Mouse (Mus musculus) kidney, adult 2 months (tissue): ENCODE results near the gene Tada3. TPM values are rescaled to one million over a fixed set of nuclear protein-coding genes. Genes with fewer than 3 reads are reported as not detected.

Experiments
- DNase-seq: peaks from one replicate; pipeline ENCODE4 v3.0.0; 2021
- H3K27ac ChIP-seq: fragments of 200-500 bp; 2 replicates; pipeline ENCODE4 v1.5.1; 2012; ENCODE audit warnings: low read depth, low read length, control low read depth, inconsistent platforms; ENCODE audit not compliant: insufficient read depth
- H3K27me3 ChIP-seq: fragments of 200-500 bp; replicated peaks from 2 replicates; pipeline ENCODE4 v1.6.1; 2012; ENCODE audit warnings: mild to moderate bottlenecking, moderate library complexity, low read length, inconsistent platforms; ENCODE audit not compliant: control insufficient read depth, insufficient read depth
- H3K36me3 ChIP-seq: fragments of 200-500 bp; 2 replicates; pipeline ENCODE4 v1.6.1; 2012; ENCODE audit warnings: mild to moderate bottlenecking, moderate library complexity, low read length, inconsistent platforms; ENCODE audit not compliant: control insufficient read depth, insufficient read depth
- H3K4me1 ChIP-seq: fragments of 200-500 bp; 2 replicates; pipeline ENCODE4 v1.6.1; 2011; ENCODE audit warnings: low read length; ENCODE audit not compliant: control insufficient read depth, insufficient read depth
- H3K4me3 ChIP-seq: fragments of 200-500 bp; 2 replicates; pipeline ENCODE4 v1.5.1; 2011; ENCODE audit warnings: mild to moderate bottlenecking, low read depth, low read length, control low read depth; ENCODE audit not compliant: insufficient read depth
- CTCF ChIP-seq: fragments of 200-500 bp; conservative IDR thresholded peaks from 2 replicates; pipeline ENCODE4 v1.5.1; 2011; ENCODE audit warnings: low read depth, mild to moderate bottlenecking, control low read depth, low read length, moderate library complexity, mixed read lengths; ENCODE audit not compliant: insufficient read depth, insufficient read length
- POLR2A ChIP-seq: fragments of 200-500 bp; IDR thresholded peaks from one replicate; pipeline ENCODE4 v1.6.1; 2011; ENCODE audit warnings: low read depth, low read length, control low read depth
- WGBS: fragments of 180-500 bp; shearing (Covaris S2); methylation state at CpG from one replicate; pipeline ENCODE4 v1.1.7; 2018; 5-methylcytosine and 5-hydroxymethylcytosine counted together
- polyA plus RNA-seq: library from polyadenylated mRNA; depleted of rRNA; stranded (reverse); fragments of >200 nt; gene quantifications from 2 replicates; pipeline ENCODE4 v1.2.3, GENCODE M21; 2012

Gene Tada3
- polyA plus RNA-seq, 1 experiment: 23.5 TPM

DNA sequence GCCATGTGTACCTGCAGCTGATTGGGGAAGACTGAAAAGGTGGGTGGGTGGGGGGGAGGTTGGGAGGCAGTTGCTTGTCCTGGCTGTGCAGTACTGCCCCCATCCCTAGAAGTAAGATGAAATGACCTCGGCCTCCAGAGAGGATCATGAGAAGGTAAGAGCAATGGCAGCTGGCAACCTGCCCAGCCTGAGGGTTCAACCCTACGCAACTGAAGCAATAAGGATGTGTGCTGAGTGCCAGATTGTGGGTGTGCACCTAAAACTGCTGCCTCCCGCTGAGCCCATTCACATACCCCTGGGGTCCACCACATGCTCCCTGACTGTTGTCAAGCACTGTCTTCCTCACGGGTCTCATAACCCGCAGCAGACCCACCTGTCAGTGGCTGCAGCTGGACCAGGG is 38.7 kb upstream of the Tada3 start:
- no peak for DNase-seq
- Histone ChIP-seq H3K4me1 (peaks cover 15% of the 10 kb centered on the region; the same call in 1 of the 2 replicates), H3K36me3 (no peaks in the 10 kb centered on the region), H3K27me3 (no peaks in the 10 kb centered on the region), H3K27ac (no peak overlapping the region), H3K4me3 (no peak overlapping the region)
- WGBS: 56% methylated on average over 5 of the region's 5 CpGs
- TF ChIP-seq CTCF: no peak
- TF ChIP-seq POLR2A: no peak

DNA sequence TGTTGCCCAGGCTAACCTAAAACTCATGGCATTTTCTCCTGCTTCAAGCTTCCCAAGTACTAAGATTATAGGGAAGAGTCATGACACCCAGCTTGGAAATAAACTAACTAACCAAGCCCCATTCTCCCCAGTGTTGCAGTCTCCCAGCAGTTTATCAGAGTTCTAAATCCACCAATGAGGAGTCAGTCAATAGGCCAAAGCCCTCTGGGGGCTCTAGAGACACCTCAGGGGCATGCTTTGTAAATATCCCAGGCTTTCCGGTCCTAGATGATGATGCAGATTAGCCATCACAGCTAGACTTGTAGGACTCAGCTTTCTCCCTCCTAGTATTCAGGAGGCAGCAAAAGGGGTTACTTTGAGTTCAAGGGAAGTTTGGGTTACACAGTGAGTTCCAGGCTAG is 32.3 kb upstream of the Tada3 start:
- H3K4me1 ChIP-seq: no peaks in the 10 kb centered on the region
- H3K4me3 ChIP-seq: no peak overlapping the region
- DNase-seq: no peak
- H3K36me3 ChIP-seq: no peaks in the 10 kb centered on the region
- TF ChIP-seq POLR2A: no peak
- no peak for TF ChIP-seq CTCF
- no peaks in the 10 kb centered on the region for H3K27me3 ChIP-seq
- 89% methylated on average over 1 of the region's 1 CpGs for WGBS
- no peak overlapping the region for H3K27ac ChIP-seq

DNA sequence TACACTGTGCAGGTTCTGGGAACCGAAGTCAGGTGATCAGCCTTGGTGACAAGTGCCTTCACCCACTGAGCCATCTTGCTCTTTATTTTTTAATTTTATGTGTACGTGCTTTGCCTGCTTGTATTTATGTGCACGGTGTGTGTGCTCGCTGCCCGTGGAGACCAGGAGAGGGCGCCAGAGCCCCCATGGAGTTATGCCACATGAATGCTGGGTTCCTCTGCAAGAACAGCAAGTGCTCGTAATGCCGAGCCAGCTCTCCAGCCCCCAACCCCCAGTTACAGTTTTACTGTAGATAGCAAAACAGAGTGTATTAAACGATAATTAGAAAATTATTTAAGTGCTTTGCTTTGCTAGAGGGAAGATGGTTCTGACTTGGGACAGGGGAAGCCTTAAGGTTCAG is 29.0 kb upstream of the Tada3 start:
- TF ChIP-seq POLR2A: no peak
- TF ChIP-seq CTCF: peak; percentile 46; the same call in 1 of the 2 replicates
- peak; percentile 35 for DNase-seq
- Histone ChIP-seq H3K36me3 (no peaks in the 10 kb centered on the region), H3K27me3 (no peaks in the 10 kb centered on the region), H3K4me3 (no peak overlapping the region), H3K4me1 (peaks cover 8% of the 10 kb centered on the region; the same call in 1 of the 2 replicates), H3K27ac (no peak overlapping the region)
- WGBS: 76% methylated on average over 9 of the region's 9 CpGs

DNA sequence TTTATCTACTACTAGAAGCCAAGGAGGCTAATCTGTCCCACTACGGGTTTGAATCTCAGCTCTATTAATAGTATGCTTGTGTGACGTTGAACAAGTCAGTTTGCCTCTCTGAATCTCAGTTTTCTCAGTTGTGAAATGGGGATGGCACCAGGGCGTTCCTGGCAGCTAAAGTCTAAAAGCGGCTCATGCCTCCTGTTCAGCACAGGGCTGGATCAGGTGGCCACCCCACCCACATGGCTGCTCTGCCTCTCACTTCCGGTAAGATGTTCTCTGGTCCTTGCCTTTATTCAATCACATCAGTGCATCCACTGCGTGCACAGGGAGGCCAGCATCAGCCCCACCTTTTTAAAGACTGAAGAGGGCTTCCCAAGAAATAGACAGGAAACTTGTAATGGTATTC is 27.8 kb upstream of the Tada3 start:
- 81% methylated on average over 6 of the region's 6 CpGs for WGBS
- Histone ChIP-seq H3K4me1 (peaks cover 8% of the 10 kb centered on the region; the same call in 1 of the 2 replicates), H3K27me3 (no peaks in the 10 kb centered on the region), H3K4me3 (no peak overlapping the region), H3K36me3 (no peaks in the 10 kb centered on the region), H3K27ac (no peak overlapping the region)
- DNase-seq: no peak
- TF ChIP-seq CTCF (no peak), POLR2A (no peak)

GRCm38 (mm10) chr6:113404649-113405448 is 27.2 kb upstream of the Tada3 start:
- H3K27me3 ChIP-seq: no peaks in the 10 kb centered on the region
- TF ChIP-seq POLR2A (no peak), CTCF (no peak)
- WGBS: 68% methylated on average over 12 of the region's 12 CpGs
- peak overlapping the region; percentile 4; the same call in 1 of the 2 replicates for H3K27ac ChIP-seq
- no peak overlapping the region for H3K4me3 ChIP-seq
- peaks cover 8% of the 10 kb centered on the region; the same call in 1 of the 2 replicates for H3K4me1 ChIP-seq
- peak; percentile 66 for DNase-seq
- no peaks in the 10 kb centered on the region for H3K36me3 ChIP-seq

- Histone ChIP-seq H3K4me1 (peaks cover 8% of the 10 kb centered on the region; the same call in 1 of the 2 replicates), H3K27me3 (no peaks in the 10 kb centered on the region), H3K4me3 (no peak overlapping the region), H3K27ac (no peak overlapping the region), H3K36me3 (no peaks in the 10 kb centered on the region)
- TF ChIP-seq POLR2A (no peak), CTCF (no peak)
- 83% methylated on average over 13 of the region's 13 CpGs for WGBS
- DNase-seq: no peak
These were observed 24.4 kb upstream of the Tada3 start for GRCm38 (mm10) chr6:113402094-113402493.

DNA sequence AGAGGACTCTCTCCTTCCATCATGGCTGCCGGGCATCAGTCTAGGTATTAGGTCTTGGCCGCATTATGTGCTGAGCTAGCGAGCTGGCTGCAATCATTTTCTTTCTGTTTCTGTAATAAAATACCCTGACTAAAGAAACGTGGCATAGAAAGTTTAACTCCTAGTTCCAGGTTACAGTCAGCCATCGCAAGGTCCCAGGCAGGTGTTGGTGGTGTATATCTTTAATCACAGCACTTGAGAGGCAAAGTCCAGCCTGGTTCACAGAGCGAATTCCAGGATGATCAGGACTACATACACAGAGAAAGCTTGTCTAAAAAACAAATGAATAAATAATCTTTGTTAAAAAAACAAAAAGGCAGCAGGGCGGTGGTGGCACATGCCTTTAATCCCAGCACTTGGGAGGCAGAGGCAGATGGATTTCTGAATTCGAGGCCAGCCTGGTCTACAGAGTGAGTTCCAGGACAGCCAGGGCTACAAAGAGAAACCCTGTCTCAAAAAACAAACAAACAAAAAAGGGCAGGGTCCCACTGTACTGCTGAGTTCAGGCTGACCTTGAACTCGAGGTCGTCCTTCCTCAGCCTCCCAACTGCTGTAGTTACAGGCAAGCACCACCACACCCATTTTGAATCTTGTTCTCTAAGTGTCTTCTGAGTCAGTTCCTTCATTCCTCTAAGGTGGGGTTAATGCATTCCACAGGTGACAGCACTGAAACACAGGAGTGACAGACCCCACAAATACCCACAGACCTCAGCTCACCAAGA is 18.8 kb upstream of the Tada3 start:
- no peak for TF ChIP-seq CTCF
- TF ChIP-seq POLR2A: no peak
- no peak overlapping the region for H3K4me3 ChIP-seq
- no peaks in the 10 kb centered on the region for H3K36me3 ChIP-seq
- peaks cover 5% of the 10 kb centered on the region; the same call in 1 of the 2 replicates for H3K4me1 ChIP-seq
- no peak for DNase-seq
- 64% methylated on average over 10 of the region's 10 CpGs for WGBS
- H3K27ac ChIP-seq: no peak overlapping the region
- H3K27me3 ChIP-seq: no peaks in the 10 kb centered on the region
